Mouse (Mus musculus): ENCODE measurements around the gene Rtn4ip1. TPM values are rescaled to one million over a fixed set of nuclear protein-coding genes. Genes with fewer than 3 reads are reported as not detected.

Gene Rtn4ip1
- total RNA-seq (2021), result 10 to 100 TPM; 19.5 to 37.1 TPM
- long read RNA-seq, experiment 1, transcript Rtn4ip1-201 (9 exons, 2,981 nt), result major isoform, 140 of 155 reads
- long read RNA-seq, experiment 1, partial matches to known transcripts, result 4 of 155 reads
- long read RNA-seq, experiment 1, other reads (novel, unspliced or antisense), result 11 of 155 reads
- long read RNA-seq, experiment 2, transcript Rtn4ip1-201 (9 exons, 2,981 nt), result major isoform, 80 of 92 reads
- long read RNA-seq, experiment 2, partial matches to known transcripts, result 2 of 92 reads
- long read RNA-seq, experiment 2, other reads (novel, unspliced or antisense), result 10 of 92 reads

DNA sequence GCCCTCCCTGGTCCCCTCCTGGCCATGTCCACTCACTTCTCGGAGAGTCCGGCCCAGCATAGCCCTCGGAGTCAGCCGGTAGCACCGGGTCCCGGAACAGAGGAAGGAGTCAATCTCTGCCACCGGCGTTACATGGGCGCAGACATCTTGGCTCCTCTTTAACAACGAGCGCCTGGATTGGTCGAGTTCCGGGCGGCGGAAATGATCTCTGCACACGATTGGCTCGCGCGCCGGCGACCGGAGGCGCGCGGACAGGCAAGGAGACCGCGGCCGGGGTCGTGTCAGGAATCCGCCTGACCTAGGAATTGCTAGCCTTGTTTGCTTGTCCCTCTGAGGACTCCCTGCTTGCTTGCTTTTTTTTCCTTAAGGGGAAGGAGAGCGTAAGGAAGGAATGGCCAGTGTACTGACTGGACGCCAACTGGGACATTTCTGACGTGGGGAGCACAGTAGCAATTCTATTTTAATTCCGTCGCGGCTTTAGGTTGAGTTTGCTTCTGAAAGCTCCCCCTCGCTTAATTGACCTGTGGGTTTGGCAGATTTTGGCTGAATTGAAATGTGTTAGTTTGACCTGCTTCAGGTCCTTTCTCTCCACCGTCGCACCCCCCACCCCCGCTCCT lies at the start of gene Rtn4ip1, which contains the start of gene Qrsl1:
Rtn4ip1 (plus strand) TSS at position 230 of the 617 bp plus-strand sequence.
Qrsl1 (minus strand) TSS at position 168 of the 617 bp plus-strand sequence.
- peak; percentile 94 for DNase-seq
- peak within 1 kb of the TSS; percentile 96 for H3K4me3 ChIP-seq
- H3K27ac ChIP-seq, result peak within 1 kb of the TSS; percentile 95
- intact Hi-C loops (cut with DNase I), result loop anchor here (5.0 kb wide), 1 partner anchor 324 kb away; the partner anchor contains the start of gene Cd24a
- TF ChIP-seq CTCF (IDR thresholded peaks at IDR 0.05), result no peak

DNA sequence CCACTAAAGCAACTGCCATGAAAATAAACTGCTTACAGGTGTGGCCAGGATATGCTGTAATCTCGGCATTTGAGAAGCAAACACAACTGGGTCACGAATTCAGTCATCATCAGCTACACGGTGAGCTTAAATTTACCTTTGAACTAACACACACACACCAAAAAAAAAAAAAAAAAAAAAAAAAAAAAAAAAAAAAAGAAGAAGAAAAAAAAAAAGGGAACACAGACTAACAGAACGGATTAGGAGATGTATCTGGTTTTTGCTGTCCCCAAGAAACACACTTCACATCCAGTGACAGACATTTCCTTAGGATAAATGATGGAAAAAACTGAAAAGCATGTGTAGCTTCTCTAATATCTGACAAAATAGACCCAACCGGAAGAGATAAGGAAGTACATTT lies 49.7 kb upstream of the Rtn4ip1 start:
- no peak for TF ChIP-seq CTCF (IDR thresholded peaks at IDR 0.05)
- intact Hi-C loops (cut with DNase I), result no loop called here
- Histone ChIP-seq H3K27ac (no peak overlapping the region), H3K4me3 (no peak overlapping the region)
- DNase-seq, result no peak

DNA sequence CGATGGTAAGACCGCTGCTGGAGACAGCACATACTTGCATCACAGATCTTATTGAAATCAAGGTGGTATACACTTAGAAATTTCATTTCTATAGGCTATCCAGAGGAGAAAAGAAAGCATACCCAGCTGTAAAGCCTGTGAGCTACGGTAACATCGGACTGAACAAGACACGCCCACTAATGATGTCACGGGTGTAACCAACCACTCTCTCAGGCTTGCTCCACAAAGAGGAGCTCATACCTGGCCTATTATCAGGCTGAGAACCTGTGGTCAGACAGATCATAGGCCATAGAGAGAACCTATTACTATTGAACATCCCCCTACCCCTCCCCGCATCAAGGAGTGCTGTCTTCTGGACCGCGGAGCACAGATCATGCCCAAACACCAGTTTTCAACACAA lies 45.7 kb upstream of the Rtn4ip1 start:
- Histone ChIP-seq H3K4me3 (no peak overlapping the region), H3K27ac (no peak overlapping the region)
- no peak for DNase-seq
- intact Hi-C loops (cut with DNase I), result no loop called here
- TF ChIP-seq CTCF (IDR thresholded peaks at IDR 0.05), result no peak

DNA sequence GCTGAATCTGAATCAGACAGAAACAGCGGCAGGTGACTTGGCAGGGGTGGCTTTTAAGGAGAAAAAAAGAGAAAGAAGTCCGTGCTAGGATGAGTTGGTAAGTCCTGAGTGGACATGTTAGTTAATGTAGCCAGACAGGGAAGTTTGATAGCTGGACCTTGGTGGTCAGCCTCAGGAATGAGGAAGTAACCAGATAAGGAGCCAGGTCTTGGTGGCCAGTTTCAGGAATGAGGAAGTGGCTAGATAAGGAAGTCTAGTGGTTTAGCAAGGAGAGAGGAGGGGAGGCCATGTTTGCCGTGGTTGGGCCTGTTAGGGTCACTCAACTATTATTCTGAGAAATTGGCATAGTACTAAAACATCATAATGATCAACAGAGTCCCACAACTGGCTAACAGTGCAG lies 45.3 kb upstream of the Rtn4ip1 start:
- DNase-seq, result no peak
- Histone ChIP-seq H3K27ac (no peak overlapping the region), H3K4me3 (no peak overlapping the region)
- no peak for TF ChIP-seq CTCF (IDR thresholded peaks at IDR 0.05)
- intact Hi-C loops (cut with DNase I), result no loop called here

DNA sequence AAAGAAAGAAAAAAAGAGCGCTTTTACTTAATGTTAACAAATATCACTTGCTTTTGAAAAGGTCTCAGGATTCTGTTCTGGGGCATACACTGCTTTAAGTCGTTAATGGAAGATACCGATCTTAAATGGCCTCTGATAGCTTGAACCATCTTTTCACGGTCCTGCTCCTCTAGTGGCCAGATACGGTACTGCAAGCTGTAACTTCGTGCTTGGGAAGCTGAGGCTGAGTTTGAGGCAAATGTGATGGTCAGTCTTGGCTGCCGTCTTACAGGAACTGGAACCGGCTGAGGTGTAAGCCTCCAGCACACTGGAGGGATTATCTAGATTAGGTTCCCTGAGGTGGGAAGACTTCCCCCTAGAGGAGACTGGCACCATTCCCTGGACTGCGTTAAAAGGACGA lies 30.9 kb upstream of the Rtn4ip1 start:
- DNase-seq, result peak; percentile 21
- intact Hi-C loops (cut with DNase I), result no loop called here

DNA sequence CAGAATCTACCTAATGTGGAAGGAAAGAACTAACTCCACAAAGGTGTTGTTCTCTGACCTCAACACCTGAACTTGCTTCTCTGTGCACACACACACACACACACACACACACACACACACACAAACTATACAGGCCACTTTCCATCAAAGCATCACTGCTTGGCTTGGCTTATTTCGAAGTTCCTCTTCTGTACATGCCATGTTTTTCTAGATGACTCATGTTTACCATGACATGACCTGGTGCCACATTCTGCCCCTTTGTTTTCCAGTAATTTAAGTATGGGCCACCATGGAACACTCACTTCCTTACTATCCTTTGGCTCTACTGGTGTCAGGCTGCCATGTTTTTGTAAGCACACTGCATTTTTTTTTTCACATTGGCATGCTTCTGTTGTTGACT lies 30.1 kb upstream of the Rtn4ip1 start:
- H3K4me3 ChIP-seq, result no peak overlapping the region
- no peak overlapping the region for H3K27ac ChIP-seq
- intact Hi-C loops (cut with DNase I), result no loop called here
- TF ChIP-seq CTCF (IDR thresholded peaks at IDR 0.05), result no peak
- DNase-seq, result no peak

More for the DNA sequence above, 30.9 kb upstream of the Rtn4ip1 start:
- peak; percentile 83 for TF ChIP-seq CTCF (IDR thresholded peaks at IDR 0.05)
- H3K4me3 ChIP-seq, result no peak overlapping the region
- H3K27ac ChIP-seq, result no peak overlapping the region

DNA sequence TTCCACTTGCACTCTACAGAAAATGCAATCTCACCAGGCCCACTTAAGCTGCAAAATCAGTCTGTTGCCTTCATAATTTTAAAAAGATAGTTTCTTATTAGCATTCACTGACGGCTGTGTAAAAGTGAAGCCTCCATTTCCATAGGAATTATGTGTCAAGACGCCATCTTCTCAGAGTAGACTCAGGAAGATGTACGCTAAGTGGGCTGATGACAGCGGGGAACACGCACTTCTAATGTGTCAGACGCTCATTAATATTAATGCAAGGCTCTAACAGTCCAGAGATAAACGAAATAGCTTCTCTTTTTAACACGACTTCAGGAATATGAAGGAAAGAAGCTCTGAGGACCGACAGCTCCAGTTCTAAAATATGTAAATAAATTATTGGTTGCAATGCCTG lies 13.9 kb upstream of the Rtn4ip1 start:
- TF ChIP-seq CTCF (IDR thresholded peaks at IDR 0.05), result no peak
- Histone ChIP-seq H3K27ac (no peak overlapping the region), H3K4me3 (no peak overlapping the region)
- intact Hi-C loops (cut with DNase I), result no loop called here
- no peak for DNase-seq

DNA sequence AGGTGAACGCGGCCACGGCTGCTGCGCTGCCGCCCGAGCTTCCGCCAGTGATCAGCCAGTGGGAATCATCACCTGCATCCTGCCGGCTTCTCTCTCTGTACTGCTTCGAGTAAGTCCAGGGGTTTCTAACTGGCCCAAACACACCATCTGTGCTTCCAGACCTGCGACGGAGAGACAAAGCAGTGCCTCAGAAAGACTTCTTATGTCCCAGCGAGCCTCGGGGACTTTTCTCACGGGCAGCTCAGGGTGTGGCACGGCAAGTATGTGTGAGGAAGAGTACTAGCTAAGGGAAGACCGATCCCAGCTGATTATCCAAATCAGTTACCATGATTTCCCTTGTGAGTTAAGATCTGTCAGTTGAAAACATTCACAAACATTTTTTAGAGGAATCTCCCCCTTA lies 12.6 kb upstream of the Rtn4ip1 start:
- DNase-seq, result no peak
- Histone ChIP-seq H3K27ac (no peak overlapping the region), H3K4me3 (no peak overlapping the region)
- intact Hi-C loops (cut with DNase I), result no loop called here
- no peak for TF ChIP-seq CTCF (IDR thresholded peaks at IDR 0.05)

DNA sequence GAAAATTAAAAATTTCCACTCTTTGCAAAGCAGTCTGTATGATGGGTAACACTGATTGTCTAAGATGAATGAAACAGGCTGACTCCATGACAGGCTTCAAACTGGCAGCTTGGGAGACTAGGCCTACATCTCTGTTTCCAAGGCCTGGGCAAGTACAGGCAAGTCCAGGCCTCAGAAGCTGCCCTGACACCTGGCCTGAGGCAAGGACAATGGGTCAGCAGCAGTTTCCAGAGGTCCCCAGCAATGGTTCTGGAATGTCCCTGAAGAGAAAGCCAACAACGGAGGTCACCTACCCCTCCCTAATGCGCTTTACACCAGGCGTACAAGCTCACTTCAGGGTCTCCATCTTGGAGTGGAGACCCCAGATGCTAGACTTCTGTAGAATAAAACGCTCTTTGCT lies 8.6 kb upstream of the Rtn4ip1 start:
- no peak overlapping the region for H3K27ac ChIP-seq
- H3K4me3 ChIP-seq, result no peak overlapping the region
- DNase-seq, result no peak
- intact Hi-C loops (cut with DNase I), result no loop called here
- TF ChIP-seq CTCF (IDR thresholded peaks at IDR 0.05), result no peak

DNA sequence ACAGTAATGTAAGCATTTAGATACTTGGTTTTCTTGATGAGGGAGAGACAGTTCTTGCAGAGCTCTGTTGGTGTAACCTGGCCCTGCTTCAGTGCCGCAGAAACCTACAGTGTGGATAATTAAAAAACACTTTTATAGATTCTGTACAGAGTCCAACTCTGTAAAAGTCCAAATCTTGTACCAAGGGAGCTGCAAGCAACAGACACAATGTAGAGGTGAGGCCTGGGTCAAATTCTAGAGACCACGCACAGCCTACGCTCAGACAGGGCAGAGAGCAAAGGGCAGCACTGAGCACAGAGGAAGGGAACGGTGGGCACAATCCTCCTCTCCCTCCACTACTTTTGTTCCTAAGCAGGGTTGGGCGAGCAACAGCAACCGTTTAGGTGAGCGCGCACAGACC lies 5.5 kb upstream of the Rtn4ip1 start:
- no peak overlapping the region for H3K27ac ChIP-seq
- no peak overlapping the region for H3K4me3 ChIP-seq
- intact Hi-C loops (cut with DNase I), result no loop called here
- TF ChIP-seq CTCF (IDR thresholded peaks at IDR 0.05), result no peak
- no peak for DNase-seq

DNA sequence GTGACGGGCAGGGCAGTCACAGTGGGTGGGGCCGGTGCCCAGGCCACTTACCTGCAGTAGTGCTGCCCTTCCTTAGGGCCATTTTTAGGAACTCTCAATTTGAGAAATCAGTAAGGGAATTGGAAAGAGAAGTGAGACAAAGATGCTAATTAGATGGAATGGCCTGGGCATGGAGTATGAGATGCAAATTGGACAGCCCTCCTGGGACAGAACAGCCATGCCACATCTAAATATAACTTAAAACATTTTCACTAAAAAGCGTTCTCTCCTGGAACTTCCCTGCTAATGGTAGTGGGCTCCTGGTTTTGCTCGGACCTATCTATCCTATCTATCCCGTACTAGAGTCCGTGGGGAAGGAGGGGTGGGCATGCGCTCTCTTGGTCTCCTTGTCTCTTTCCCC lies 3.3 kb upstream of the Rtn4ip1 start:
- TF ChIP-seq CTCF (IDR thresholded peaks at IDR 0.05), result no peak
- no peak for DNase-seq
- Histone ChIP-seq H3K4me3 (no peak overlapping the region), H3K27ac (no peak overlapping the region)
- intact Hi-C loops (cut with DNase I), result no loop called here

DNA sequence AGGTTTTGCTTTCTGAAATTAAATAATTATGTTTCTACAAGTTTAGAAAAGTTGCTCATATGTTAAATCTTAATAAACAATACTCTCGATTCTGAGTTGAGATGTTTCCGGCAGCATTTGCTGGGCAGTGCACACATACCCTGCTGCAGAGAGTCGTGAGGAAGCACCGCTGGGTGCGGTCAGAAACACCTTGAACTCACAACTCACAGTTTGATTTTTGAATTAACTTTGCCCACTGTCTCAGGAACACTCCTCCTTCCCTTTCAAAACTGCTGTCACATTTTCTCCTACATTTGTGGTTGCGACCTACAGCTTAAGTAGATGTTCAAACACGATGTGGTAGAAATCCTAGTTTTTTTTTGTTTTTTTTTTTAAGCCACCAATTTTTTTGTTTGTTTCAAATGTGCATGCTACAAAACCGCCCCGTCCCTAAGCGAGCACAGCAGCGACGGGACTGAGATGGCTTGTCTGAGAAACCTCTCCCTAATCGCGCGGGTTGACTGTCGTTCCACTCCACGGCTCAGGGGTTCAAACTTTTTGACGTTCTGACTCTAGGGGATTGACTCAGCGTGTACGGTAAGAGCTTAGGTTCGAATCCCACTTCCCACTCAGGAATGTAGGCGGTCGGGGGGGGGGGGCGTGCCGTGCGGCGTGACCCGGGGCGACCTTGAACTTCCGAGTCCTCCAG lies 580 bp upstream of the Rtn4ip1 start:
- Histone ChIP-seq H3K27ac (peak overlapping the region; percentile 95), H3K4me3 (peak overlapping the region; percentile 96)
- no peak for TF ChIP-seq CTCF (IDR thresholded peaks at IDR 0.05)
- no peak for DNase-seq
- intact Hi-C loops (cut with DNase I), result loop anchor here (5.0 kb wide), 1 partner anchor 324 kb away; the partner anchor contains the start of gene Cd24a

DNA sequence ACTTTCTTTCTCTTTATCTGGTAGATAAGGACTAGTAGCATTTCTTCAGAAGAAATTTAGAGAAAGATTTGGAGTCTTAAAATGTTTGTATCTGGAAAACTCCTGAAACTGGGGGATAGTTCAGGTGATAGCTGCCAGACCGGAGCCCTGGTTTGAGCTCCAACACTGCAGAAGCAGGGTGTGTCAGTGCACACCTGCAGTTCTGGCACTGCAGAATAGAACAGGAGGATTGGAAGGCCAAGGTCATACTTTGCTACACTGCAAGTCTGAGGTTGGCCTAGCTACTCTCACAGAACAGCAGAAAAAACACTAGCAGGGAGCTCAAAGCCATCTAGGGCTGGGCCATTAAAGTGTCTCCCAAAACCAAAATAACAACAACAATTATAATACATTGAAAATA lies 3.0 kb downstream of the Rtn4ip1 start:
- Histone ChIP-seq H3K4me3 (no peak overlapping the region), H3K27ac (no peak overlapping the region)
- TF ChIP-seq CTCF (IDR thresholded peaks at IDR 0.05), result no peak
- intact Hi-C loops (cut with DNase I), result loop anchor here (5.0 kb wide), 1 partner anchor 327 kb away; the partner anchor contains the start of gene Cd24a
- DNase-seq, result no peak
